ENCODE assay signal across 9 mouse cellular contexts in the genomic region with DNA sequence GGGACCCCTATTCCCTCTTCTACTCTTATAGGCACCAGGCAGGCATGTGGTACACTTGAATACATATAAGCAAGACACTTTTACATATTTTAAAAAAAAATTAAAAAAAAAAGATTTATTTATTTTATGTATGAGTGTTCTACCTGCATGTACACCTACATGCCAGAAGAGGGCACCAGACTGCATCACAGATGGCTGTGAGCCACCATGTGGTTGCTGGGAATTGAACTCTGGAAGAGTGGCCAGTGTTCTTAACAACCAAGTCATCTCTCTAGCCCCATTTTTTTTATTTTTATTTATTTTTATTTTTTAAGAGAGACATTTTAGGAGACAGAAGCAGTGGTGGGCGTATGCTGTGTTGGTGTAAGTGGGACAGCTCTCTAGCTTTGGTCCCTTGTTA. TPM values are rescaled to one million over a fixed set of nuclear protein-coding genes. Genes with fewer than 3 reads are reported as not detected.
DNase-seq lines count a peak whose midpoint lies in the region; ATAC-seq and TF ChIP-seq lines count a peak whose summit lies in the region.
"Had no signal": no experiment of that assay in that cellular context is flagged by ENCODE, and none has a peak within 500 bp of the region (broad histone marks: within the 10 kb centered on the region; RNA-seq: fewer than 3 reads in every experiment).

No protein-coding gene starts in this region.

- H3K9ac ChIP-seq in kidney, embryonic 15.5 days: no peak overlapping the region
- H3K9ac ChIP-seq in lung, embryonic 14.5 days: no peak overlapping the region
- H3K9ac ChIP-seq: heart, embryonic 13.5 days had no signal

- ATAC-seq in kidney, embryonic 15.5 days (replicated peaks; ENCODE audit: low FRiP score): no peak
- ATAC-seq in lung, embryonic 14.5 days (ENCODE audit: insufficient read depth): no peak

- peak; percentile 11 to 26 for DNase-seq in kidney, adult 8-10 months
- peak; percentile 77 for DNase-seq in lung, embryonic 14.5 days
- DNase-seq in left cerebral cortex, adult 9 months (ENCODE audit: low spot score in 2 of 2): no peak
- DNase-seq in urinary bladder, postnatal 4 days (ENCODE audit: low spot score in 2 of 2): no peak
- no peak for DNase-seq in spleen, postnatal 14 days (ENCODE audit: low spot score in 2 of 2)

- WGBS in kidney, embryonic 15.5 days: 92% methylated on average over 1 of the region's 1 CpGs
- 86% methylated on average over 1 of the region's 1 CpGs for WGBS in bone marrow, adult 2 months
- WGBS in lung, embryonic 14.5 days: 84% methylated on average over 1 of the region's 1 CpGs

- H3K27ac ChIP-seq in kidney, embryonic 15.5 days: no peak overlapping the region
- no peak overlapping the region for H3K27ac ChIP-seq in bone marrow, adult 2 months (ENCODE audit: control insufficient read depth, insufficient read depth, low read depth, low read length, poor library complexity)
- no peak overlapping the region for H3K27ac ChIP-seq in lung, embryonic 14.5 days (ENCODE audit: low read depth)
- H3K27ac ChIP-seq: heart, embryonic 13.5 days had no signal

- H3K36me3 ChIP-seq in kidney, embryonic 15.5 days: peaks cover 73% of the 10 kb centered on the region
- H3K36me3 ChIP-seq in E14TG2a.4 (ENCODE audit: insufficient read depth, low read length): peaks cover 85% of the 10 kb centered on the region
- peaks cover 81% of the 10 kb centered on the region for H3K36me3 ChIP-seq in lung, embryonic 14.5 days (ENCODE audit: insufficient read depth)

- no peaks in the 10 kb centered on the region for H3K9me3 ChIP-seq in kidney, embryonic 15.5 days (replicated peaks)
- no peaks in the 10 kb centered on the region for H3K9me3 ChIP-seq in E14TG2a.4 (ENCODE audit: low read length)
- H3K9me3 ChIP-seq in lung, embryonic 14.5 days (ENCODE audit: low read depth, low read length): no peaks in the 10 kb centered on the region
- H3K9me3 ChIP-seq: heart, embryonic 13.5 days had no signal

- no peak overlapping the region for H3K4me2 ChIP-seq in kidney, embryonic 15.5 days
- no peak overlapping the region for H3K4me2 ChIP-seq in lung, embryonic 14.5 days
- H3K4me2 ChIP-seq: heart, embryonic 13.5 days had no signal

- H3K4me1 ChIP-seq in kidney, embryonic 15.5 days: peaks cover 10% of the 10 kb centered on the region
- peaks cover 22% of the 10 kb centered on the region for H3K4me1 ChIP-seq in E14TG2a.4 (replicated peaks; ENCODE audit: low read depth, low read length)
- H3K4me1 ChIP-seq in bone marrow, adult 2 months (ENCODE audit: control insufficient read depth, insufficient read depth, low read length): no peaks in the 10 kb centered on the region
- H3K4me1 ChIP-seq in lung, embryonic 14.5 days (ENCODE audit: insufficient read depth): 0 out of 2 replicates have a peak, but pooled peaks cover 3% of the 10 kb centered on the region

- H3K4me3 ChIP-seq in kidney, embryonic 15.5 days (replicated peaks): no peak overlapping the region
- no peak overlapping the region for H3K4me3 ChIP-seq in E14TG2a.4 (replicated peaks; ENCODE audit: low read length)
- no peak overlapping the region for H3K4me3 ChIP-seq in bone marrow, adult 2 months (replicated peaks; ENCODE audit: control insufficient read depth, low read depth, low read length)
- H3K4me3 ChIP-seq in lung, embryonic 14.5 days (ENCODE audit: low read depth, low read length): no peak overlapping the region
- H3K4me3 ChIP-seq: heart, embryonic 13.5 days had no signal

- H3K27me3 ChIP-seq in kidney, embryonic 15.5 days: no peaks in the 10 kb centered on the region
- no peaks in the 10 kb centered on the region for H3K27me3 ChIP-seq in E14TG2a.4 (ENCODE audit: insufficient read depth, low read length)
- no peaks in the 10 kb centered on the region for H3K27me3 ChIP-seq in lung, embryonic 14.5 days (ENCODE audit: insufficient read depth, low read length)
- H3K27me3 ChIP-seq: heart, embryonic 13.5 days had no signal

- no peak for TF ChIP-seq POLR2A in bone marrow, adult 2 months (IDR thresholded peaks at IDR 0.05; ENCODE audit: borderline replicate concordance, control insufficient read depth, low read depth, low read length)

- peak; percentile 80 for TF ChIP-seq CTCF in E14TG2a.4 (conservative IDR thresholded peaks at IDR 0.05; ENCODE audit: low read length)
- peak; percentile 73 for TF ChIP-seq CTCF in bone marrow, adult 2 months (IDR thresholded peaks at IDR 0.05; ENCODE audit: control insufficient read depth, insufficient read depth, low read length)
- peak; percentile 76 for TF ChIP-seq CTCF in lung, embryonic 14.5 days (IDR thresholded peaks at IDR 0.05; ENCODE audit: low read depth)

RNA-seq across cellular contexts. Expression of a gene that starts 5.9 kb away (rescaled TPM):
- 18.5 and 22.1 TPM in 2 replicates for polyA plus RNA-seq in kidney, embryonic 15.5 days (2015; fragmentation: Nextera tagmentation; extraction: Ambion mirVana)
- 11.5 and 21.5 TPM in 2 replicates for polyA plus RNA-seq in bone marrow, adult 2 months (2011; ENCODE audit: insufficient read depth, insufficient read length, low replicate concordance, missing spikeins)
- 31.2 and 32.5 TPM in 2 replicates for polyA plus RNA-seq in lung, embryonic 14.5 days (2014; fragmentation: Nextera tagmentation; extraction: Ambion mirVana)

RNA-seq across cellular contexts. Expression of a gene that starts 9.6 kb away (rescaled TPM):
- polyA plus RNA-seq in kidney, embryonic 15.5 days (2015; fragmentation: Nextera tagmentation; extraction: Ambion mirVana): not detected in 2 replicates
- polyA plus RNA-seq in bone marrow, adult 2 months (2011; ENCODE audit: insufficient read depth, insufficient read length, low replicate concordance, missing spikeins): not detected in 2 replicates
- polyA plus RNA-seq in lung, embryonic 14.5 days (2014; fragmentation: Nextera tagmentation; extraction: Ambion mirVana): not detected in 2 replicates
- polyA plus RNA-seq: heart, embryonic 13.5 days had no signal

RNA-seq across cellular contexts. Expression of a gene that starts 29.4 kb away (rescaled TPM):
- 164 and 174 TPM in 2 replicates for polyA plus RNA-seq in kidney, embryonic 15.5 days (2015; fragmentation: Nextera tagmentation; extraction: Ambion mirVana)
- 17.1 and 54.7 TPM in 2 replicates for polyA plus RNA-seq in bone marrow, adult 2 months (2011; ENCODE audit: insufficient read depth, insufficient read length, low replicate concordance, missing spikeins)
- 183 and 192 TPM in 2 replicates for polyA plus RNA-seq in lung, embryonic 14.5 days (2014; fragmentation: Nextera tagmentation; extraction: Ambion mirVana)

RNA-seq across cellular contexts. Expression of a gene that starts 44.8 kb away (rescaled TPM):
- polyA plus RNA-seq in kidney, embryonic 15.5 days (2015; fragmentation: Nextera tagmentation; extraction: Ambion mirVana): 38.2 and 45.4 TPM in 2 replicates
- 36.2 and 40.5 TPM in 2 replicates for polyA plus RNA-seq in bone marrow, adult 2 months (2011; ENCODE audit: insufficient read depth, insufficient read length, low replicate concordance, missing spikeins)
- polyA plus RNA-seq in lung, embryonic 14.5 days (2014; fragmentation: Nextera tagmentation; extraction: Ambion mirVana): 35.8 and 40.6 TPM in 2 replicates

RNA-seq across cellular contexts. Expression of a gene that starts 54.5 kb away (rescaled TPM):
- 18.5 and 21.5 TPM in 2 replicates for polyA plus RNA-seq in kidney, embryonic 15.5 days (2015; fragmentation: Nextera tagmentation; extraction: Ambion mirVana)
- polyA plus RNA-seq in bone marrow, adult 2 months (2011; ENCODE audit: insufficient read depth, insufficient read length, low replicate concordance, missing spikeins): 39.7 and 64.7 TPM in 2 replicates
- 24.7 and 25.4 TPM in 2 replicates for polyA plus RNA-seq in lung, embryonic 14.5 days (2014; fragmentation: Nextera tagmentation; extraction: Ambion mirVana)

Comparison
In these comparisons a context has a peak if more than half of its experiments do, and no peak if none do; other contexts are left out.
1. DNase-seq: peak in kidney, adult 8-10 months (2 of 2) and lung, embryonic 14.5 days (single experiment); none in left cerebral cortex, adult 9 months (0 of 2), urinary bladder, postnatal 4 days (0 of 2) and spleen, postnatal 14 days (0 of 2).
2. Peak in every context shown above with its lines, with median percentiles within 50 percentile points of each other: CTCF ChIP-seq.